Mouse (Mus musculus): ENCODE results near the gene Dgat2l6. TPM values are rescaled to one million over a fixed set of nuclear protein-coding genes. Genes with fewer than 3 reads are reported as not detected.

Dgat2l6 gene
- total RNA-seq, 2 experiments from 2014 or later, result 0.33 to 0.39 TPM

GRCm38 (mm10) chrX:100565696-100566095 is 41.1 kb downstream of the Dgat2l6 start:
- no peak for DNase-seq (ENCODE audit: low spot score in 2 of 2)
- Histone ChIP-seq H3K4me3 (no peak overlapping the region), H3K27ac (no peak overlapping the region)
- TF ChIP-seq CTCF (conservative IDR thresholded peaks at IDR 0.05), result no peak

GRCm38 (mm10) chrX:100571951-100572350 is 47.3 kb downstream of the Dgat2l6 start, which contains the start of gene Awat1:
Awat1 (plus strand) TSS chrX:100572251.
- H3K27ac ChIP-seq, result no peak within 1 kb of the TSS
- no peak for TF ChIP-seq CTCF (conservative IDR thresholded peaks at IDR 0.05)
- H3K4me3 ChIP-seq, result no peak within 1 kb of the TSS
- DNase-seq (ENCODE audit: low spot score in 2 of 2), result no peak

DNA sequence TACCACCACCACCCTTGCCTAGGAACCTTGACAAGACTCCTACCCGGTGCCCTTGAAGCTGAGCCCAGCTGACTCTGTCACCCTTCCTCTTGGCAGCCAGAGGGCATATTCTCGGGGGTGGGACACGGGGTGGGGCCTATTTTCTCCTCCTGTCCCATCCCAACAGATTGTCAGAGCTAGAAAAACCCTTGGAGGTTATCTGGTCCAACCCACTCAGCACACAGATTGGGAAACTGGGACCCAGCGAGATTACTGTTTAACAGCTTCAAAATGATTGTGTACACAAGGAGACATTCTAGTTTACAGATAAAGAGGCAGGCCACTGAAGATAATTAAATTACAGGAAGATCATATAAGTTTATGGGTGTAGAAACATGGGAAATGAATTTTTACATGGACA is 70.2 kb downstream of the Dgat2l6 start, which contains the start of gene P2ry4:
Gene P2ry4, minus strand, starts transcription at position 79 of the 400 bp plus-strand sequence.
- DNase-seq (ENCODE audit: low spot score in 2 of 2), result no peak
- no peak for TF ChIP-seq CTCF (conservative IDR thresholded peaks at IDR 0.05)
- no peak within 1 kb of the TSS for H3K27ac ChIP-seq
- no peak within 1 kb of the TSS for H3K4me3 ChIP-seq

Other genes with a start within 250 kb of the Dgat2l6 start
- gene Otud6a, start 95.8 kb upstream of the Dgat2l6 start, total RNA-seq (2021), result not detected
- under 1 TPM; 0.22 to 0.31 TPM for gene Awat2, start 82.1 kb upstream of the Dgat2l6 start, total RNA-seq (2021)
- 10 to 100 TPM; 37.3 to 38.8 TPM for gene Igbp1, start 30.5 kb upstream of the Dgat2l6 start, total RNA-seq (2021)
- not detected for gene Awat1, start 47.4 kb downstream of the Dgat2l6 start, total RNA-seq (2021)
- gene P2ry4, start 70.0 kb downstream of the Dgat2l6 start, total RNA-seq (2021), result not detected
- gene Arr3, start 80.7 kb downstream of the Dgat2l6 start, total RNA-seq (2021), result under 1 TPM in 1 of 2 experiments, not detected in 1; 0.41 TPM
- gene Kif4, start 100.9 kb downstream of the Dgat2l6 start, total RNA-seq (2021), result under 1 TPM; 0.61 to 0.77 TPM
- gene Pdzd11, start 101.7 kb downstream of the Dgat2l6 start, total RNA-seq (2021), result 10 to 100 TPM; 39.0 to 43.5 TPM
- 10 to 100 TPM; 10.1 to 18.6 TPM for gene Gdpd2, start 205.0 kb downstream of the Dgat2l6 start, total RNA-seq (2021)
- gene Dlg3, start 242.9 kb downstream of the Dgat2l6 start, total RNA-seq (2021), result 100 to 1,000 TPM; 156 to 163 TPM